Mouse (Mus musculus) ES-Bruce4 (cell line): ENCODE measurements around the gene Dennd4b.

Source experiments
- CTCF ChIP-seq: IDR thresholded peaks from one replicate; pipeline ENCODE4 v1.8.1; 2011; ENCODE audit warnings: low read depth, low read length
- EP300 ChIP-seq: IDR thresholded peaks from 2 replicates; pipeline ENCODE4 v1.6.1; 2011; ENCODE audit warnings: low read depth, low read length; ENCODE audit not compliant: insufficient read depth

DNA sequence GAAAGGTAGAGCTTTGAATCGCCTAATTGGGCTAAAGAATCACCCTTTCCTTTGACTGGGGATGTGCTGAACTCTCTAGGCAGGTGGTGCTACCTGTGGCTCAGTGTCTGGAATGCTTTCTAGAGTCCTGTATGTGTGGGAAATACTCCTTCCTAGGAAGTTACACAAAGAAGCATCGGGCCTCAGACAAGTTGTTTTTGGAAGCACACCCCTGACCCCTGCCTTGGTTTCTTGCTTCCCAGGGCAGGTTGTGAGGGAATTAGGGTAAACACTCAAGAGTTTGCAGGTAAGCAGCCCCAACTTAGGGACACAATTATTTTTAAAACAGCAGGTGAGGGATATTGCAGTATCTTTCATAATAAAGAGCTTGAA is 9.8 kb upstream of the Dennd4b start:
- TF ChIP-seq EP300 (no peak), CTCF (no peak)
